Mouse (Mus musculus) ES-Bruce4 (cell line): ENCODE data around the gene Fadd. TPM values are rescaled to one million over a fixed set of nuclear protein-coding genes. Genes with fewer than 3 reads are reported as not detected.

Source experiments
- H3K27ac ChIP-seq: 2 replicates; pipeline ENCODE4 v1.5.1; 2012; ENCODE audit warnings: low read length, inconsistent platforms; ENCODE audit not compliant: insufficient read depth
- H3K27me3 ChIP-seq: 2 replicates; pipeline ENCODE4 v1.6.1; 2012; ENCODE audit warnings: mild to moderate bottlenecking, low read length, inconsistent platforms; ENCODE audit not compliant: control insufficient read depth, poor library complexity, insufficient read depth, severe bottlenecking
- H3K36me3 ChIP-seq: 2 replicates; pipeline ENCODE4 v1.6.1; 2012; ENCODE audit warnings: inconsistent platforms, mild to moderate bottlenecking, low read length, moderate library complexity; ENCODE audit not compliant: control insufficient read depth, poor library complexity, insufficient read depth, severe bottlenecking
- H3K4me1 ChIP-seq: one replicate; pipeline ENCODE4 v1.8.1; 2011; ENCODE audit warnings: low read length; ENCODE audit not compliant: control insufficient read depth, insufficient read depth
- H3K4me3 ChIP-seq: 2 replicates; pipeline ENCODE4 v1.5.1; 2011; ENCODE audit warnings: low read depth, mild to moderate bottlenecking, low read length
- H3K9ac ChIP-seq: 2 replicates; pipeline ENCODE4 v1.6.1; 2012; ENCODE audit warnings: low read depth, mild to moderate bottlenecking, inconsistent platforms; ENCODE audit not compliant: poor library complexity, severe bottlenecking
- H3K9me3 ChIP-seq: replicated peaks from 2 replicates; pipeline ENCODE4 v1.6.1; 2012; ENCODE audit warnings: mild to moderate bottlenecking, low read length, inconsistent platforms; ENCODE audit not compliant: control insufficient read depth, poor library complexity, insufficient read depth, severe bottlenecking
- CTCF ChIP-seq: IDR thresholded peaks from one replicate; pipeline ENCODE4 v1.8.1; 2011; ENCODE audit warnings: low read depth, low read length
- EP300 ChIP-seq: IDR thresholded peaks from 2 replicates; pipeline ENCODE4 v1.6.1; 2011; ENCODE audit warnings: low read depth, low read length; ENCODE audit not compliant: insufficient read depth
- POLR2A ChIP-seq: IDR thresholded peaks from one replicate; pipeline ENCODE4 v1.8.1; 2011; ENCODE audit warnings: low read length; ENCODE audit not compliant: insufficient read depth
- polyA plus RNA-seq: library from polyadenylated mRNA; stranded (reverse); fragments of >200 nt; gene quantifications from 2 replicates; pipeline ENCODE4 v1.2.4, GENCODE M21; 2011; ENCODE audit warnings: low read depth; ENCODE audit not compliant: missing spikeins, insufficient read depth, insufficient read length

Gene Fadd
- 2.5 and 2.9 TPM in 2 replicates for polyA plus RNA-seq

DNA sequence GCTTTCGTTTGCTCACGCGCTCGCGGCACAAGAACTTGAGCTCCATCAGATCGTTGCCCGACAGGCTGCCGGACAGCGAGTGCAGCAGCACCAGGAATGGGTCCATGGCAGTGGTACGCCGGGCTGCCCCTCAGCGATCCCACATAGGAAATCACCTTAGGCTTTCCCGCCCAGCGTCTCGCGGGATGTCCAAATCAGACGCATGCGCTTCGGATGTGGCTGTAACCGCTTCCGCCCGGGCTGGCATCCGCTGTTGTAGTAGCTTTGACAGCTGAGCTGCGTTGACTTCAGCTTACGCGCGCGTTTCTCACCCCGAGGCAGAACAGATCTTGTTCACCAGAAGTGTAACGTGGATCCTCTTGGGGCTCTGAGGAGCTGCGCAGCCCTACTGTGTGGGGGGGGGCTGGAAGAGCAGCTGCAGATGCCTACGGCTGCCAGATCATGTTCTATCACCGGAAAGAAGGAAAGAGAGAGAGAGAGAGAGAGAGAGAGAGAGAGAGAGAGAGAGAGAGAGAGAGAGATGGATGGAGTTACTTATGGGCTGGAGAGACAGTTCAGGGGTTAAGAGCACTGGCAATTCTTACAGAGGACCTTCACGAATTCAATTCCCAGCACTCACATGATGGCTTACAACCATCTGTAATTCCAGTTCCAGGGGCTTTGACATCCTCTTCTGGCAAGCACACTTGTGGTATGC is at the start of gene Fadd:
Fadd (minus strand) TSS at position 180 of the 697 bp plus-strand sequence.
- Histone ChIP-seq H3K4me1 (no peaks in the 10 kb centered on the region), H3K27me3 (no peaks in the 10 kb centered on the region), H3K9me3 (no peaks in the 10 kb centered on the region), H3K27ac (peak within 1 kb of the TSS; percentile 37; the same call in 1 of the 2 replicates), H3K9ac (peak within 1 kb of the TSS; percentile 54), H3K4me3 (peak within 1 kb of the TSS; percentile 84), H3K36me3 (no peaks in the 10 kb centered on the region; the same call in 1 of the 2 replicates)
- peak; percentile 49 for TF ChIP-seq POLR2A
- TF ChIP-seq EP300 = no peak

GRCm38 (mm10) chr7:144630622-144631021 is 48.4 kb upstream of the Fadd start:
- no peaks in the 10 kb centered on the region for H3K27me3 ChIP-seq
- no peaks in the 10 kb centered on the region for H3K9me3 ChIP-seq
- no peaks in the 10 kb centered on the region for H3K36me3 ChIP-seq
- no peak overlapping the region for H3K9ac ChIP-seq
- no peak overlapping the region for H3K27ac ChIP-seq
- no peak overlapping the region for H3K4me3 ChIP-seq
- no peak for TF ChIP-seq EP300
- no peak for TF ChIP-seq CTCF
- no peak for TF ChIP-seq POLR2A
- peaks cover 4% of the 10 kb centered on the region for H3K4me1 ChIP-seq

- Histone ChIP-seq H3K27ac (0 out of 2 replicates have a peak overlapping the region, but pooled peaks have one; percentile 28), H3K9me3 (no peaks in the 10 kb centered on the region), H3K4me1 (peaks cover 4% of the 10 kb centered on the region), H3K9ac (no peak overlapping the region), H3K27me3 (no peaks in the 10 kb centered on the region), H3K36me3 (no peaks in the 10 kb centered on the region), H3K4me3 (no peak overlapping the region)
- TF ChIP-seq EP300 (no peak), CTCF (no peak), POLR2A (no peak)
Measured at GRCm38 (mm10) chr7:144628334-144628915, 46.2 kb upstream of the Fadd start.

GRCm38 (mm10) chr7:144627606-144628333 is 45.5 kb upstream of the Fadd start:
- no peak overlapping the region for H3K9ac ChIP-seq
- 0 out of 2 replicates have a peak overlapping the region, but pooled peaks have one; percentile 28 for H3K27ac ChIP-seq
- peaks cover 4% of the 10 kb centered on the region for H3K4me1 ChIP-seq
- H3K4me3 ChIP-seq = no peak overlapping the region
- H3K36me3 ChIP-seq = no peaks in the 10 kb centered on the region
- no peaks in the 10 kb centered on the region for H3K9me3 ChIP-seq
- no peak for TF ChIP-seq CTCF
- TF ChIP-seq POLR2A = no peak
- TF ChIP-seq EP300 = no peak
- H3K27me3 ChIP-seq = no peaks in the 10 kb centered on the region

DNA sequence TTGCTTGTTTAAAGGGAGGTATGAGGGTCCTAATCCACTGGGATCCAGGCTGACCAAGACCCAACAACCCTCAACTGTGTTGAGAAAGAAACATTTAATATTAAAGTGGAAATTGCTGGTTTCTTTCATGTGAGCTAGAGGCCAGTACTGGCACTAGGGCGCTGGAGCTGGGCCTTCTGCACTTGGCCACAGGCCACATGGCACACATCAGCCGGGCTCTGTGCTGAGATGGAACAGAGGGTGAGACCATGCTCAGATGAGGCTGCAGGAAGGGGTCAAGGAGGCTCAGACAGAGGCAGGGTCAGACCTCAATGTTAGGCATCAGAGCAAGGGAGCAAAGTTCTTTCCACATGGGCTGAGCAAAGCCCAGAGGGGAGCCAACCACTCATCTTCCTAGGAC is 43.8 kb upstream of the Fadd start:
- TF ChIP-seq POLR2A (no peak), EP300 (no peak), CTCF (no peak)
- H3K4me3 ChIP-seq = no peak overlapping the region
- no peaks in the 10 kb centered on the region for H3K9me3 ChIP-seq
- H3K27ac ChIP-seq = no peak overlapping the region
- peaks cover 5% of the 10 kb centered on the region for H3K4me1 ChIP-seq
- no peaks in the 10 kb centered on the region for H3K27me3 ChIP-seq
- H3K9ac ChIP-seq = no peak overlapping the region
- no peaks in the 10 kb centered on the region for H3K36me3 ChIP-seq
